Mouse (Mus musculus): ENCODE results near the gene Rgs13. TPM values are rescaled to one million over a fixed set of nuclear protein-coding genes. Genes with fewer than 3 reads are reported as not detected.

The Rgs13 gene
- not detected in 2 replicates for polyA plus RNA-seq (2015; fragmentation: Nextera tagmentation; extraction: Ambion mirVana)

DNA sequence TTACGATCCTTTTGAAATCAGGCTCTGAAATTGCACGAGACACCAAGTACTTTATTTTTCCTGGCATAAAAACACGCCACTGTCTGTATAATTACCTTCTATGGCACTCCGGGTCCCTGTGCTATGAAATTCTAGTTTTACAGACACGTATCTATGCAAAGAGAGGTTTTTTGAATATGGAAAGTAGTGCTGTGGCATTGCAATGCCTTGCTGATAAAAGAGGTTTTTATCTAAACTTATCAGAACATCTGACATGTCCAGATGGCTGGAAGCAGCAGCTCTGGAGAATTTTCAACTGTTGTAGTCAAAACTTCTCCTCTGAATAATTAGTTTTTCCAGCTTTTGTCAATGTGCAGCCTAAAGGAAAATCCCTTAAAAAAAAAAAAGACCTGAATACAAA is at the start of gene Rgs13:
TSS of gene Rgs13 (minus strand) at position 207 of the 400 bp plus-strand sequence.
- 76% methylated on average over 5 of the region's 5 CpGs for WGBS
- Histone ChIP-seq H3K9ac (no peak within 1 kb of the TSS), H3K36me3 (no peaks in the 10 kb centered on the region), H3K9me3 (replicated peaks) (no peaks in the 10 kb centered on the region), H3K27ac (no peak within 1 kb of the TSS), H3K4me1 (no peaks in the 10 kb centered on the region), H3K4me3 (replicated peaks) (no peak within 1 kb of the TSS), H3K27me3 (no peaks in the 10 kb centered on the region), H3K4me2 (no peak within 1 kb of the TSS)
- ATAC-seq (replicated peaks; ENCODE audit: low FRiP score): no peak

DNA sequence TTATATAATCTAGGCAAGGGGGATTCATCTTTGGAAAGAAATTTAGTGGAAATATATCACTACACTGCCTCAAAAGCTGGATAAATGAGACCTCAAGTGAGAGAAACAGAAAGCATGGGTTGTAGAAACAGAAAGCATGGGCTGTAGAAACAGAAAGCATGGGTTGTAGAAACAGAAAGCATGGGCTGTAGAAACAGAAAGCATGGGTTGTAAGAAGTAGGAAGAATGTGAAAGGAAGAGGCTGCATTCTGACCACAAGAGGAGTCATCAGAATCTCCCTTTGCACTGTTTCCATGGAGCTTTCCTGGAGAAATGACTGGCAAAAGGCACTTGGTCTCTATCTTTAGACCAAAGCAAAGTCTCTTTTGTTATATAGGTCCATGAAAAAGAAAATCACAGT is 38.1 kb upstream of the Rgs13 start:
- Histone ChIP-seq H3K4me1 (no peaks in the 10 kb centered on the region), H3K4me3 (replicated peaks) (no peak overlapping the region), H3K9ac (no peak overlapping the region), H3K9me3 (replicated peaks) (no peaks in the 10 kb centered on the region), H3K27ac (no peak overlapping the region), H3K4me2 (no peak overlapping the region), H3K36me3 (no peaks in the 10 kb centered on the region), H3K27me3 (no peaks in the 10 kb centered on the region)
- no peak for ATAC-seq (replicated peaks; ENCODE audit: low FRiP score)

DNA sequence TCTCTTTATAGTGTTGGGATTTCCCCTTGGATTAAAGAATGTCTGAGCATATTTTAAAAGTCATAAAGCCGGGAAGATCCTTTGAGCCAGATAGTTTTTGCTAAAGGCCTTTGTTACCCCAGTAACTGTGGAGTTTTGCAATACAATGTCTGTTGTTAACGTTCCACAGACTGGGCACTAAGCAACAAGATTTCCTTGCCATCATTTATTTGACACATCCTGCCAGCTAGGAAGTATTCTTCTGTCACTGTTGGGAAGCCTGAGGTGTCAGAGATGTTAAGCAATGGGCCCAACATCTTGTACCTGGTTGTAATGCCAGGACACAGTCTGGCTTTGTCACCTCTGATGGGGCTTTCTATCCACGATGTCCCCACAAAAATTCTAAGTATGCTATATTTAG is 33.7 kb upstream of the Rgs13 start:
- Histone ChIP-seq H3K27me3 (no peaks in the 10 kb centered on the region), H3K9me3 (replicated peaks) (no peaks in the 10 kb centered on the region), H3K4me2 (no peak overlapping the region), H3K9ac (no peak overlapping the region), H3K4me3 (replicated peaks) (no peak overlapping the region), H3K4me1 (no peaks in the 10 kb centered on the region), H3K27ac (no peak overlapping the region), H3K36me3 (no peaks in the 10 kb centered on the region)
- no peak for ATAC-seq (replicated peaks; ENCODE audit: low FRiP score)
- 76% methylated on average over 3 of the region's 3 CpGs for WGBS

DNA sequence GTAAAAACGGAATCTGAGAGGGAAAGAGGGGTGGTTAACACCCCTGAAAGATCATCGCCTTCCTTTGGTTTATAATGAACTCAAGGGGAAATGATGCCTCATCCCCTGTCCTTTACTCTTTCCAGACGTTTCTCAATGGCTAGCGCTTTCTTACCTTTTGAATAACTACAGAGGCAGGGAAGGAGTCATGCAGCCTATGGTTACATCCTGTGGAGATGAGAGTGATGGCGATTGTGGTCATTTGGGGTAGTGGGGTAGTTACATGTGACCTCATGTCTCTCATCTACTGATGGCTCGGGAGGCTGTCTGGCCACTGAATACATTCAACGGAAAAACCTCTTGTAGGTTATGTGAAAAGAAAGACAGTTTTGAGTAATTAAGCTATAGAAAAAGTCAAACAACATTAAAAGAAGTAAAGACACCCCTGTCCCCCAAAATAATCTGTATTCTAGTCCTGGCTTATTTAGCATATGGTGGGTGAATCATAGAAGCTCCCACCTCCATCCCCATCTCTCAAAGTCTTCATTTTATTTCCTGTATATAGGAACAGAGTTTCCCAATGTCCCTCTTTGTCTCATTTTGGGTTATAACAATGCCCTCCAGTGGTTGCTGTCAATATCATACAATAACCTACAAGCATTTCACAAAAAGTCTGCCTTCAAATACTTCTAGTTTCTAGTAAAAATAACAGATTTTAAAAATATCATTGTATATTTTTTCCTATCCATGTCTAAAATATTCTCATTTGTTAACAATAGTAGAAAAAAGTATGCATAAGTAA is 29.3 kb upstream of the Rgs13 start:
- Histone ChIP-seq H3K4me2 (no peak overlapping the region), H3K4me3 (replicated peaks) (no peak overlapping the region), H3K36me3 (no peaks in the 10 kb centered on the region), H3K27ac (no peak overlapping the region), H3K9ac (no peak overlapping the region), H3K27me3 (no peaks in the 10 kb centered on the region), H3K4me1 (no peaks in the 10 kb centered on the region), H3K9me3 (replicated peaks) (no peaks in the 10 kb centered on the region)
- no peak for ATAC-seq (replicated peaks; ENCODE audit: low FRiP score)
- WGBS: 62% methylated on average over 7 of the region's 7 CpGs

DNA sequence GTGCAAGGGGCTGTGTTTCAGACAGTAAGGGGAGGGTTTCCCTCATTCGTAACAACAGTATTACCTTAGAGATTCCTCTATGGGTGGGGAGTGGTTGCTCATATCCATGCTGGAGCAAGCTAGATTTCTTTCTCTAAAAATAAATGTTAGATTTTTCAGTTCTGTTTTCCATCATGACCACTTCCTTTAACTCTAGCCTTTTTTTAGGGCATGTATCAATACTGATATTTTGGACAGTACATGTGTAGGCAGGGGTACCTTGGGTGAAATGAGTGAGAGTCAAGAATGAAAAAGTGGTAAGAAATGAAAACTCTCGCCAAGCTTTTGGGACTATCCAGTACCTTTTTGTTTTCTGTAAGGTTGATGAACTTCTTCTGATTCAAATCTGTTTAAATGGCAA is 27.6 kb upstream of the Rgs13 start:
- Histone ChIP-seq H3K4me3 (replicated peaks) (no peak overlapping the region), H3K9me3 (replicated peaks) (no peaks in the 10 kb centered on the region), H3K27ac (no peak overlapping the region), H3K4me1 (no peaks in the 10 kb centered on the region), H3K36me3 (no peaks in the 10 kb centered on the region), H3K4me2 (no peak overlapping the region), H3K27me3 (no peaks in the 10 kb centered on the region), H3K9ac (no peak overlapping the region)
- WGBS: 88% methylated on average over 2 of the region's 2 CpGs
- ATAC-seq (replicated peaks; ENCODE audit: low FRiP score): no peak

DNA sequence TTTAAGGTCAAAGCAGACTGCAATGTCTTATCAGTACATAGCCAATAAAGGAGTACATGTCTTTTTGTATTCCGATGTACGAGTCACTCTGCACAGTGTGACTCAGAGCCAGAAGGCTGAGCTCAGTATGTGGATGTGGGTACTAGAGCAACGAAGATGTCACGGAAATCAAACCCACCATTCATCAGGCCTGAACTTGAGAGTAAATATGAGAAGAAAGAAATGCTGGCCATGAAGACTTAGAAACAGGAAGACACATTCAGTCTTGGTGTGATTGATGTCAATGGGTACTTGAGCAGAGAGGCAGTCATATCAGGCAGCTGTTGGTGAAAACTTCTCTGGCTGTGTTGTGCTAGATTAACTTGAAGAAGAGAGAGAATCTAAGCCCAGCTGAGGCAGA is 25.8 kb upstream of the Rgs13 start:
- no peaks in the 10 kb centered on the region for H3K36me3 ChIP-seq
- 82% methylated on average over 4 of the region's 4 CpGs for WGBS

DNA sequence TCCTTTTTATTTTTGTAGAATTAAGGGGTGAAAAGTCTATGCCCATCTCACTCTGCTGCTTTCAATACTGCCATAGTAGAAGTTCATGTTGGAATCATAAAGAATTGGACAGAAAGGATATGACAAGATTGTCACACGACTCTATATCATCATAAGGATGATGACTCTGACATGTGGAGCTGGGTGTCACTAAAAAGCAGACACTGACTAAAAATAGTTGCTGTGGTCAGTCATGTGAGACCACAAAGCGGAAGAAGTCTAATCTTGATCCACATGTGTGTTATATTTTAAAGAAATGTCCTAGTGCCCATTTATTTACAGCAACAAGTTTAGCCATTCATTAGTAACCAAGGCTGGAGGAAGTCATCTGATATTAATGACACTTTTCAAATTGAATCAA is 23.3 kb upstream of the Rgs13 start:
- Histone ChIP-seq H3K4me1 (no peaks in the 10 kb centered on the region), H3K4me2 (no peak overlapping the region), H3K27me3 (no peaks in the 10 kb centered on the region), H3K4me3 (replicated peaks) (no peak overlapping the region), H3K9ac (no peak overlapping the region), H3K27ac (no peak overlapping the region), H3K9me3 (replicated peaks) (no peaks in the 10 kb centered on the region), H3K36me3 (no peaks in the 10 kb centered on the region)
- WGBS: 70% methylated on average over 2 of the region's 2 CpGs
- ATAC-seq (replicated peaks; ENCODE audit: low FRiP score): no peak

More for the DNA sequence above, 25.8 kb upstream of the Rgs13 start:
- Histone ChIP-seq H3K9me3 (replicated peaks) (no peaks in the 10 kb centered on the region), H3K4me2 (no peak overlapping the region), H3K9ac (no peak overlapping the region), H3K27me3 (no peaks in the 10 kb centered on the region), H3K4me1 (no peaks in the 10 kb centered on the region), H3K4me3 (replicated peaks) (no peak overlapping the region), H3K27ac (no peak overlapping the region)
- no peak for ATAC-seq (replicated peaks; ENCODE audit: low FRiP score)

DNA sequence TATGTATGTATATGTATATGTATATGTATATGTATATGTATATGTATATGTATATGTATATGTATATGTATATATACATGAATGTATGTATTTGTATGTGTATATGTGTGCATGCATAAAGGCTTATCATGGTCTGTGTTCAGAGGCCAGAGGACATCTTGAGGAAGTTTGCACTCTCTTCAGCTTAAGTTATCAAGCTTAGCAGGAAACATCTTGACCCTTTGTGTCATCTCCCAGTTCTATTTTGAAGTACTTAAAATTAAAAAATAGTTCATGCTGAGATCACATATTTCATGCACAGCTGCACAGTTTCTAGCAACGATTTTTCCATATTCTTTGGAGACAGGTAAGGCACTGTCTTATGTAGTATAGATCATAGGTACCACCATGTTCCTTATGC is 22.4 kb upstream of the Rgs13 start:
- no peaks in the 10 kb centered on the region for H3K36me3 ChIP-seq
- 53% methylated on average over 1 of the region's 1 CpGs for WGBS
- no peak overlapping the region for H3K4me2 ChIP-seq
- H3K4me1 ChIP-seq: no peaks in the 10 kb centered on the region
- H3K9ac ChIP-seq: no peak overlapping the region
- H3K4me3 ChIP-seq (replicated peaks): no peak overlapping the region
- no peak overlapping the region for H3K27ac ChIP-seq
- no peaks in the 10 kb centered on the region for H3K9me3 ChIP-seq (replicated peaks)
- no peak for ATAC-seq (replicated peaks; ENCODE audit: low FRiP score)
- H3K27me3 ChIP-seq: no peaks in the 10 kb centered on the region

DNA sequence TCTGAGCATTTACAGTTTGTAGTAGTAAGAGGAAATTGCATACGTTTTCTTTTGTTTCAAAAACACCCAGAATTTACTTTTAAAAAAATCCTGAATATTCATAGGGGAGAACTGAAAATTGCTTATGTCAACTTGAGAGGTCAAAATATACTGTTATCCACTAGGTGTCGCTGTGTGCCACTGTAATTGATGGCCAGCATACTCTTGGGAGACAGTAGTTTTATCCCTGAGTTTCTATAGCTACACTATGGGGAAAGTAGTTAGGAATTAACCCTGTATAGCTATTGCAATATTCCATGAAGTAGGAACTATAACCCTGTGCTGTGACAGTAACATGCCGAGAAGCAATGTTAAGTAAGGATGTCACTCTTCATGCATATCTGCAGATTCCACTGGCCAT is 20.5 kb upstream of the Rgs13 start:
- Histone ChIP-seq H3K4me1 (no peaks in the 10 kb centered on the region), H3K36me3 (no peaks in the 10 kb centered on the region), H3K9ac (no peak overlapping the region), H3K9me3 (replicated peaks) (no peaks in the 10 kb centered on the region), H3K27me3 (no peaks in the 10 kb centered on the region), H3K27ac (no peak overlapping the region), H3K4me2 (no peak overlapping the region), H3K4me3 (replicated peaks) (no peak overlapping the region)
- 29% methylated on average over 3 of the region's 3 CpGs for WGBS
- ATAC-seq (replicated peaks; ENCODE audit: low FRiP score): no peak

DNA sequence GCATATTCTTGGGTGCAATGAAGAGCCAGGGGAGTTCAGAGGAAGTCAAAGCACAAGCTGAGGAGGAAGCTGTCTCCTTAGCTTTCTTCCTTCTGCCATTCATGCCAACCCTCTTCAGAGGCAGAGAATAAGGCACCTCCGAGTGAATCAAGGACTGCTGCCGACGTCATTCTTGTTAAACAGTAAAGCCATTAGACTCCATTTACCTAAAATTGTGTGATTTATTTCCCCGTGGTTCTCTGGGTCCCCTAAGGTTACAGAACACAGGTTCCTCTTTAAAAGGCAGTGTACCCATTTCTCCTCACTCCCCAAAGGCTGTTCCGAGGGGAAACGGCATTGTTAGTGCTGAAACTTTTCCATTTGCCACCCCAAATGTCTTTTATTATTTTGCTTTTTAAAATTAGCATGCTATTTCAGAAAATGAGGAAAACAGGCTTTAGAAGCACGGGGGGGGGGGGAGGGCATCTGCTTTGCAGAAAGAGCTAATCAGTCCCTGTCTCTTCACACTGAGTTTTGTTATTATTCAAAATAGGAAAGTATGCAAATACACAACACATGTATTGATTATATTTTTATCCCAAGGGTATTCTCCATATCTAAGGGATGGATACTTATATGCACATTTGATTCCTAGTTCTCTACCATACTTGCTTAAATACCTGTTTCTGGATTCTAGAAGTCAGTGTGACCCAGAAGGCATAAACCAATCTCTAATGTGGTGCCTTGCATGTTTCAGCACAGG is 9.7 kb upstream of the Rgs13 start:
- Histone ChIP-seq H3K36me3 (no peaks in the 10 kb centered on the region), H3K27me3 (no peaks in the 10 kb centered on the region), H3K4me2 (no peak overlapping the region), H3K9ac (no peak overlapping the region), H3K4me3 (replicated peaks) (no peak overlapping the region), H3K9me3 (replicated peaks) (no peaks in the 10 kb centered on the region), H3K27ac (no peak overlapping the region), H3K4me1 (no peaks in the 10 kb centered on the region)
- ATAC-seq (replicated peaks; ENCODE audit: low FRiP score): no peak
- WGBS: 54% methylated on average over 7 of the region's 7 CpGs

DNA sequence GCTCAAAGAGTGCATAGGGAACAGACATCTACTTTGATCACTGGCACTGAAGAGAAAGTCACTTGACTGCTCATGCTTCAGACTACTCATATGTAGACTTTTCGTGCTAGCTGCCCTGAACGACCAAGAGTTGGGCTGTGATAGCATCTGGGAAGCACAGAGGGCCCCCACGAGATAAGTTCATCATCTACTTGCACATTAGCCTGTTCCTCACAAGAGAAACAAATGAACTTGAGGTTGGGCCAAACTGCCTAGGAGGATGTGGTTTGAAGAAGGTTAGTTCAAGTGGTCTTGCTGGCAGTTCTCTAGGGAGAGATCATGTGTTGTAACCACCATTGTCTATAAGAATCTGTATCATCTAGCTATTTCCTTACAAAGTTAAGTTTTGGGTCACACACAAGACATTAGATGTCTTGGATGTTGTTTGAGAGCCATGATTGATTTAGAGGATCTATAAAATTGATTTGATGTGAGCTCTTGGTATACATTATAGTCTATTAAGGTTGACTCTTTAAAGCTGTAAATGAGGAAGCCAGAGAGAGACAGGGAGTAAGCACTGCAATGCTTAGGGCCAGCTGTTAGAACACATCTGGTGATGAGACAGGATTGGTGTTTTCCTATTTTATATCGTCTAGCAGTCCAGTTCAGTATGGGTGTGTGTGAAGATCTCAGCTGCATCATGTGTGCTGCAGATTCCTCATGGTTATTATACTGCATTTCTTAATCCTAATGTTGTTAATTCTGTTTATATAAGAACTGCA is 8.0 kb upstream of the Rgs13 start:
- Histone ChIP-seq H3K27ac (no peak overlapping the region), H3K4me1 (no peaks in the 10 kb centered on the region), H3K9me3 (replicated peaks) (no peaks in the 10 kb centered on the region), H3K4me2 (no peak overlapping the region), H3K4me3 (replicated peaks) (no peak overlapping the region), H3K9ac (no peak overlapping the region), H3K27me3 (no peaks in the 10 kb centered on the region), H3K36me3 (no peaks in the 10 kb centered on the region)
- WGBS: 63% methylated on average over 4 of the region's 4 CpGs
- no peak for ATAC-seq (replicated peaks; ENCODE audit: low FRiP score)

DNA sequence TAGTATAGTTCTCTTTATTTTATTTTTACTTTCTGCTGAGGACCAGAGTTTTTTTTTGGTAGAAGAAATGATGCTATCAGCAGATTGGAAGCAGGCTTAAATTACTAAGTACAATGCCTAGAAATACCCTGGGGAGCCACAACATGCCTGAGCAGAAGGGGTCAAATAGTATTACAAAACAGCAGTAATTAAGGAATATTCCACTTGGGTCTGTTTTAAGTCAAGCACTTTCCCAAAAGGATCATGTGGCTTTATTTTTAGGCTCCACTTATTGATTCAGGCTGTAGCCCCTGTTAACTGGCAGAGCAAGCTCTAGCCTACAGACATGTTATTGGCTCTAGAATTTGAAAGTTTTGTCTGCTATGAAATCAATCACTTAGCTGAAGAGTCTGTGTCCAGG is 6.5 kb upstream of the Rgs13 start:
- Histone ChIP-seq H3K9ac (no peak overlapping the region), H3K4me3 (replicated peaks) (no peak overlapping the region), H3K27ac (no peak overlapping the region), H3K4me2 (no peak overlapping the region), H3K27me3 (no peaks in the 10 kb centered on the region), H3K36me3 (no peaks in the 10 kb centered on the region), H3K9me3 (replicated peaks) (no peaks in the 10 kb centered on the region), H3K4me1 (no peaks in the 10 kb centered on the region)
- ATAC-seq (replicated peaks; ENCODE audit: low FRiP score): no peak
